Mouse (Mus musculus): ENCODE measurements around the gene Orai2. TPM values are rescaled to one million over a fixed set of nuclear protein-coding genes. Genes with fewer than 3 reads are reported as not detected.
"Not testable (repeated sequence)": the region's sequence is repeated elsewhere in the genome, so short reads cannot be mapped to it uniquely, and the experiment has no call there.

The Orai2 gene
- polyA plus RNA-seq, 1 experiment: 12.7 TPM

DNA sequence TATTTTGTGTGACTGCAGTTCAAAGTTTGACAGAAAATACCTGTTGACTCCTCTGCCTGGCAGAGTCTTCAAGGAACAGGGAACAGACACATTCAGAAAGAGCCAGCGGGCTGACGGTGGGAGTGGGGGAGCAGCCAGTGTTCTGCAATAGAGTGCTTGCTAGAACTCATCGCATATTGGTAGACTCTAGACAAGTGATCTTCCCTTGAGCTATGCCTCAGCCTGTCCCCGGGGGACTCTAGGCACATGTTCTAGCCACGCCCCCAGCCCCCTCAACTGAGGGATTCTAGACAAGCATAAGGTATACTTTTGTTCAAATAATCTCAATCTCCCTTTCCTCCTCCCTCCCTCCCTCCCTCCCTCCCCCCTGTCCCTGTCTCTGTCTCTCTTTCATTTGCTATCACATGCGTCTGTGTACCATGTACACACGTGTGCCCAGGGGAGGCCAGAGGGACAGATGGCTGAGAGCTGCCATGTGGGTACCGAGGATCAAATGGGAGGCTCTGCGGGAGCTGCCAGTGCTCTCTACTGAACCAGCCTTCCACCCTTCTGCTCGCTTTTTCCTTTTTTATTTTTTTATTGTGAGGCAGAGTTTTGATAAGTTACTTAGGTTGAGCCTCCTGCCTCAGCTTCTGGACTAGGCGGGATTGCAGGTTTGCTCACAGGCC, 6.6 kb downstream of the Orai2 start:
- no peak for DNase-seq
- 89% methylated on average over 11 of the region's 11 CpGs for WGBS
- H3K36me3 ChIP-seq (ENCODE audit: control insufficient read depth, insufficient read depth, low read length): no peaks in the 10 kb centered on the region
- H3K4me3 ChIP-seq (ENCODE audit: insufficient read depth, low read depth, low read length): no peak overlapping the region
- H3K27ac ChIP-seq (ENCODE audit: insufficient read depth, low read depth, low read length): no peak overlapping the region
- H3K27me3 ChIP-seq (replicated peaks; ENCODE audit: control insufficient read depth, insufficient read depth, low read length): no peaks in the 10 kb centered on the region
- H3K4me1 ChIP-seq (ENCODE audit: control insufficient read depth, insufficient read depth, low read length): no peaks in the 10 kb centered on the region
- TF ChIP-seq CTCF (conservative IDR thresholded peaks at IDR 0.05; ENCODE audit: insufficient read depth, insufficient read length, low read depth, low read length) (no peak), POLR2A (IDR thresholded peaks at IDR 0.05; ENCODE audit: low read depth, low read length) (no peak)

DNA sequence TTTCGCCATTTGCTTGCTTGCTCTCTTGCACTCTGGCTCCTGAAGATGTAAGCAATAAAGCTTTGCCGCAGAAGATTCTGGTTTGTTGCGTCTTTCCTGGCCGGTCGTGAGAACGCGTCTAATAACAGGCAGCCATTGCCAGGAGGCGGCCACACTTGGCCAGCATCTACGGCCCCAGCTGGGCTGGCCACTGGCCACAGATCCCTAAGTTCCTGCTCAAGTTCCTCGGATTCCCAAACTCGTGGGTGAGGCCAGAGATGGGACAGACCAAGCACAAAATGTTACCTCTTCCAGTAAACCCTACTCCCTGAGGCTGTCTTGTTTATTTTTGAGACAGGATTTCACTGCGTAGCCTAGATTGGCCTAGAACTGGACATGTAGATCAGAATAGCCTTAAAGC, 10.4 kb downstream of the Orai2 start:
- peak; percentile 36 for DNase-seq
- not testable (repeated sequence) for H3K36me3 ChIP-seq (ENCODE audit: control insufficient read depth, insufficient read depth, low read length); H3K4me1 ChIP-seq (ENCODE audit: control insufficient read depth, insufficient read depth, low read length); H3K27ac ChIP-seq (ENCODE audit: insufficient read depth, low read depth, low read length); H3K27me3 ChIP-seq (replicated peaks; ENCODE audit: control insufficient read depth, insufficient read depth, low read length); H3K4me3 ChIP-seq (ENCODE audit: insufficient read depth, low read depth, low read length)
- 79% methylated on average over 11 of the region's 12 CpGs for WGBS

- Histone ChIP-seq H3K27ac (ENCODE audit: insufficient read depth, low read depth, low read length) (no peak overlapping the region), H3K4me1 (ENCODE audit: control insufficient read depth, insufficient read depth, low read length) (no peaks in the 10 kb centered on the region), H3K36me3 (ENCODE audit: control insufficient read depth, insufficient read depth, low read length) (no peaks in the 10 kb centered on the region), H3K27me3 (replicated peaks; ENCODE audit: control insufficient read depth, insufficient read depth, low read length) (no peaks in the 10 kb centered on the region), H3K4me3 (ENCODE audit: insufficient read depth, low read depth, low read length) (no peak overlapping the region)
- TF ChIP-seq POLR2A (IDR thresholded peaks at IDR 0.05; ENCODE audit: low read depth, low read length) (no peak), CTCF (conservative IDR thresholded peaks at IDR 0.05; ENCODE audit: insufficient read depth, insufficient read length, low read depth, low read length) (no peak)
- peak; percentile 33 for DNase-seq
- 69% methylated on average over 5 of the region's 5 CpGs for WGBS
Measured at GRCm38 (mm10) chr5:136155399-136155798, 15.1 kb downstream of the Orai2 start.

GRCm38 (mm10) chr5:136152365-136152764, 18.1 kb downstream of the Orai2 start:
- H3K27me3 ChIP-seq (replicated peaks; ENCODE audit: control insufficient read depth, insufficient read depth, low read length): no peaks in the 10 kb centered on the region
- H3K4me1 ChIP-seq (ENCODE audit: control insufficient read depth, insufficient read depth, low read length): no peaks in the 10 kb centered on the region
- no peak for DNase-seq
- no peaks in the 10 kb centered on the region for H3K36me3 ChIP-seq (ENCODE audit: control insufficient read depth, insufficient read depth, low read length)
- no peak for TF ChIP-seq CTCF (conservative IDR thresholded peaks at IDR 0.05; ENCODE audit: insufficient read depth, insufficient read length, low read depth, low read length)
- TF ChIP-seq POLR2A (IDR thresholded peaks at IDR 0.05; ENCODE audit: low read depth, low read length): no peak
- no peak overlapping the region for H3K27ac ChIP-seq (ENCODE audit: insufficient read depth, low read depth, low read length)
- H3K4me3 ChIP-seq (ENCODE audit: insufficient read depth, low read depth, low read length): no peak overlapping the region
- WGBS: 62% methylated on average over 8 of the region's 8 CpGs

DNA sequence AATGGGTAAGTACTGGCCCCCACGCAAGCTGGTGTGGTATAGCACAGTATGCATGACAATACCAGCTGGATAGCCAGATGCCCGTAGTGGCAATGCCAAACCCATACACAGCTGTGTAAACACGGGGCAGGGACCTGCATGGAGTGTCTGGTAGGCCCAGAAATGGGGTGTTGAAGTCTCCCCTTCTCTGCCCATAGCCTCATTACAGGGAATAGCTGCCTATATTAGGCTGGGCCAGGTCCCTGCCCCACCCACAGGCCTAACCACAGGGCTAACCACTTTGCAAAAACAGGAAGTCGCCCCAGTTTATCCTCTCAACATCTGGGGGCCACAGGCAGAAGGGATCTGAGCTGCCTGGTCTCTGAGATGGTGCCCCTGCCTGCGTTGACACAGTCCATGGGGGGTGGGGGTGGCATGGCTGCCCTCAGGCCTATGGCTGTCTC, 21.4 kb downstream of the Orai2 start:
- not testable (repeated sequence) for H3K27ac ChIP-seq (ENCODE audit: insufficient read depth, low read depth, low read length); H3K36me3 ChIP-seq (ENCODE audit: control insufficient read depth, insufficient read depth, low read length); H3K4me1 ChIP-seq (ENCODE audit: control insufficient read depth, insufficient read depth, low read length); H3K27me3 ChIP-seq (replicated peaks; ENCODE audit: control insufficient read depth, insufficient read depth, low read length); DNase-seq; H3K4me3 ChIP-seq (ENCODE audit: insufficient read depth, low read depth, low read length)
- WGBS: 73% methylated on average over 5 of the region's 5 CpGs

GRCm38 (mm10) chr5:136147704-136148103, 22.8 kb downstream of the Orai2 start:
- Histone ChIP-seq H3K4me3 (ENCODE audit: insufficient read depth, low read depth, low read length) (no peak overlapping the region), H3K4me1 (ENCODE audit: control insufficient read depth, insufficient read depth, low read length) (no peaks in the 10 kb centered on the region), H3K36me3 (ENCODE audit: control insufficient read depth, insufficient read depth, low read length) (no peaks in the 10 kb centered on the region), H3K27me3 (replicated peaks; ENCODE audit: control insufficient read depth, insufficient read depth, low read length) (no peaks in the 10 kb centered on the region), H3K27ac (ENCODE audit: insufficient read depth, low read depth, low read length) (no peak overlapping the region)
- WGBS: 76% methylated on average over 8 of the region's 8 CpGs
- DNase-seq: no peak
- TF ChIP-seq POLR2A (IDR thresholded peaks at IDR 0.05; ENCODE audit: low read depth, low read length): no peak

DNA sequence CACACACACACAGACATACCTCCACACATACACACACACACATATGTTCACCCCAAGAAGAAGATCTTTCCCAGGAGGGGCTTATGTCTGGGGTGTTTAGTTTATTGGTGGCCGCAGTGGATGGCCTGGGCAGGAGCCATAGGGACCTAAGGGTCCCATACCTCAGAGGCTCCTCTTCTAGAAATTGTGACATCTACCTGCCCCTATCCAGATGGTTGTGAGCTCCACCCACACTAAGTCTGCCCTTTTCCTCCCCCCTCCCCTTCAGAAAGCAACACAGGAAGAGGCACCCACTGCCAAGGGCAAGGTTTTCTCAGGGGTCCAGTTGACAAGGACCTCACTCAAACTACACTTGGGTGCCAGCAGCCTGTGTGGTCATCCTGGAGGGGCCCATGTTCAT, 23.6 kb downstream of the Orai2 start:
- Histone ChIP-seq H3K4me1 (ENCODE audit: control insufficient read depth, insufficient read depth, low read length) (no peaks in the 10 kb centered on the region), H3K27ac (ENCODE audit: insufficient read depth, low read depth, low read length) (no peak overlapping the region)

More for the DNA sequence above, 23.6 kb downstream of the Orai2 start:
- Histone ChIP-seq H3K36me3 (ENCODE audit: control insufficient read depth, insufficient read depth, low read length) (no peaks in the 10 kb centered on the region), H3K4me3 (ENCODE audit: insufficient read depth, low read depth, low read length) (no peak overlapping the region), H3K27me3 (replicated peaks; ENCODE audit: control insufficient read depth, insufficient read depth, low read length) (no peaks in the 10 kb centered on the region)
- DNase-seq: no peak
- TF ChIP-seq POLR2A (IDR thresholded peaks at IDR 0.05; ENCODE audit: low read depth, low read length): no peak
- no peak for TF ChIP-seq CTCF (conservative IDR thresholded peaks at IDR 0.05; ENCODE audit: insufficient read depth, insufficient read length, low read depth, low read length)
- 88% methylated on average over 1 of the region's 1 CpGs for WGBS

All from kidney, adult 2 months (tissue).